Mouse (Mus musculus) right cerebral cortex, postnatal 36 days (tissue): ENCODE measurements at regions not wholly inside any gene's neighbourhood (a gene's known extent, or its start where the extent isn't known, plus 50 kb on each side); places are given as distances from the start of the nearest gene placed in this dataset.

Experiments used
- DNase-seq, 2 experiments: peaks; one replicate each; pipeline ENCODE4 v3.0.0; 2022; ENCODE audit warnings: low spot score in 2 of 2, mixed read lengths in 1 of 2

- no peak for DNase-seq
These were observed 198.1 kb upstream of the Gm10192 start for GRCm38 (mm10) chr4:97381084-97381483.

GRCm38 (mm10) chr4:97377593-97378542 is 194.9 kb upstream of the Gm10192 start:
- no peak for DNase-seq

GRCm38 (mm10) chr4:97360473-97360872 is 177.5 kb upstream of the Gm10192 start:
- no peak for DNase-seq

GRCm38 (mm10) chr4:97357958-97358357 is 175.0 kb upstream of the Gm10192 start:
- no peak for DNase-seq

- DNase-seq: no peak
These were observed 163.8 kb upstream of the Gm10192 start for GRCm38 (mm10) chr4:97346799-97347198.

- no peak for DNase-seq
These were observed 161.4 kb upstream of the Gm10192 start for GRCm38 (mm10) chr4:97344335-97344734.

- DNase-seq: no peak
These were observed 160.4 kb upstream of the Gm10192 start for GRCm38 (mm10) chr4:97343378-97343777.
